Mouse (Mus musculus) limb, embryonic 10.5 days (tissue): Measurements from ENCODE around the gene Vps53. TPM values are rescaled to one million over a fixed set of nuclear protein-coding genes. Genes with fewer than 3 reads are reported as not detected.

ENCODE experiments used
- DNase-seq: peaks from one replicate; pipeline ENCODE4 v3.0.0-alpha.2; 2017; ENCODE audit warnings: low spot score
- H3K27ac ChIP-seq: fragments of 300-500 bp; sonication (generic); 2 replicates; pipeline ENCODE4 v1.5.1; 2016; ENCODE audit warnings: mild to moderate bottlenecking
- H3K27me3 ChIP-seq: fragments of 300-500 bp; sonication (generic); 2 replicates; pipeline ENCODE4 v1.6.1; 2016; ENCODE audit warnings: low read depth, mild to moderate bottlenecking; ENCODE audit not compliant: poor library complexity, severe bottlenecking
- H3K36me3 ChIP-seq: fragments of 300-500 bp; sonication (generic); 2 replicates; pipeline ENCODE4 v1.6.1; 2016; ENCODE audit warnings: mild to moderate bottlenecking, moderate library complexity
- H3K4me1 ChIP-seq: fragments of 300-500 bp; sonication (generic); 2 replicates; pipeline ENCODE4 v1.6.1; 2016
- H3K4me3 ChIP-seq: fragments of 300-500 bp; sonication (generic); 2 replicates; pipeline ENCODE4 v1.5.1; 2016; ENCODE audit warnings: mild to moderate bottlenecking, moderate library complexity
- H3K9me3 ChIP-seq: fragments of 300-500 bp; sonication (generic); replicated peaks from 2 replicates; pipeline ENCODE4 v1.6.1; 2016; ENCODE audit warnings: mild to moderate bottlenecking
- WGBS: fragments of 180-500 bp; shearing (Covaris S2); methylation state at CpG from one replicate; pipeline ENCODE4 v1.1.7; 2016; 5-methylcytosine and 5-hydroxymethylcytosine counted together
- polyA plus RNA-seq: library from polyadenylated mRNA; unstranded; fragments of >200 nt; fragmentation: Nextera tagmentation; extraction: Ambion mirVana; gene quantifications from 2 replicates; pipeline ENCODE4 v1.2.1, GENCODE M21; 2016

The Vps53 gene
- polyA plus RNA-seq, 1 experiment from 2014 or later = 36.2 TPM

- no peak for DNase-seq
- Histone ChIP-seq H3K4me1 (peaks cover 49% of the 10 kb centered on the region), H3K27me3 (no peaks in the 10 kb centered on the region), H3K27ac (no peak overlapping the region), H3K36me3 (peaks cover 41% of the 10 kb centered on the region), H3K4me3 (no peak overlapping the region), H3K9me3 (no peaks in the 10 kb centered on the region)
- 90% methylated on average over 1 of the region's 1 CpGs for WGBS
Observed at GRCm38 (mm10) chr11:76084943-76085342, 94.5 kb downstream of the Vps53 start.

GRCm38 (mm10) chr11:76083941-76084367 is 95.5 kb downstream of the Vps53 start:
- H3K4me3 ChIP-seq = no peak overlapping the region
- no peaks in the 10 kb centered on the region for H3K27me3 ChIP-seq
- H3K27ac ChIP-seq = peak overlapping the region; percentile 32
- peaks cover 49% of the 10 kb centered on the region for H3K4me1 ChIP-seq
- DNase-seq = peak; percentile 70
- H3K36me3 ChIP-seq = peaks cover 37% of the 10 kb centered on the region
- H3K9me3 ChIP-seq = no peaks in the 10 kb centered on the region
- WGBS = 21% methylated on average over 3 of the region's 3 CpGs

GRCm38 (mm10) chr11:76081048-76081640 is 98.3 kb downstream of the Vps53 start:
- Histone ChIP-seq H3K27ac (peak overlapping the region; percentile 64), H3K4me1 (peaks cover 49% of the 10 kb centered on the region), H3K27me3 (no peaks in the 10 kb centered on the region), H3K9me3 (no peaks in the 10 kb centered on the region), H3K36me3 (peaks cover 33% of the 10 kb centered on the region), H3K4me3 (no peak overlapping the region)
- DNase-seq = no peak
- 81% methylated on average over 6 of the region's 6 CpGs for WGBS

- 76% methylated on average over 2 of the region's 2 CpGs for WGBS
- Histone ChIP-seq H3K36me3 (peaks cover 33% of the 10 kb centered on the region), H3K27me3 (no peaks in the 10 kb centered on the region), H3K9me3 (no peaks in the 10 kb centered on the region), H3K4me3 (no peak overlapping the region), H3K27ac (no peak overlapping the region), H3K4me1 (peaks cover 45% of the 10 kb centered on the region)
- DNase-seq = no peak
Observed at GRCm38 (mm10) chr11:76080293-76080692, 99.2 kb downstream of the Vps53 start.

- 88% methylated on average over 6 of the region's 6 CpGs for WGBS
- no peak for DNase-seq
- Histone ChIP-seq H3K9me3 (no peaks in the 10 kb centered on the region), H3K4me3 (no peak overlapping the region), H3K36me3 (peaks cover 38% of the 10 kb centered on the region), H3K27me3 (no peaks in the 10 kb centered on the region), H3K27ac (no peak overlapping the region), H3K4me1 (peaks cover 32% of the 10 kb centered on the region)
Observed at GRCm38 (mm10) chr11:76077341-76077740, 102.1 kb downstream of the Vps53 start.

GRCm38 (mm10) chr11:76074296-76075093 is 105.0 kb downstream of the Vps53 start:
- Histone ChIP-seq H3K9me3 (no peaks in the 10 kb centered on the region), H3K27me3 (no peaks in the 10 kb centered on the region), H3K4me1 (peaks cover 21% of the 10 kb centered on the region), H3K36me3 (peaks cover 22% of the 10 kb centered on the region), H3K4me3 (no peak overlapping the region), H3K27ac (0 out of 2 replicates have a peak overlapping the region, but pooled peaks have one; percentile 1)
- WGBS = 77% methylated on average over 11 of the region's 11 CpGs
- no peak for DNase-seq

DNA sequence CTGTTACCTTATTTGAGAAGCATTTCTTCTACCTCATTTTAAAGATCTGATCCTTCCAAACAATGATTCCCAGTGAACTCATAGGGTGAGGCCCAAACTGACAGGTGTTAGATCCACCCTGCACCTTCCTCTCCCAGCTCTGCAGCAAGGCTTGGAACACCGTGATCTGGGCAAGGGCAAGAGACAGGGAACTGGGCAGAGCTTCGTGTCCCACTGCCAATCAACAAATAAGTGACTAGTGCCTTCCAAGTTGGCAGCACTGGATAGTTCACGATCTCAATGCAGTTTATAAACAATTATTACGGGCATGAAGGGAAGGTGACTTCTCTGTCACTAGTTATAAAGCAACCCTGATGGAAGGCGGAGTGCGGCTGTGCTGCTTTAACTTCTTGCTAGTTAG is 109.6 kb downstream of the Vps53 start:
- Histone ChIP-seq H3K27ac (no peak overlapping the region), H3K36me3 (peaks cover 15% of the 10 kb centered on the region), H3K9me3 (no peaks in the 10 kb centered on the region), H3K4me1 (peaks cover 26% of the 10 kb centered on the region), H3K4me3 (no peak overlapping the region), H3K27me3 (no peaks in the 10 kb centered on the region)
- 94% methylated on average over 6 of the region's 6 CpGs for WGBS
- no peak for DNase-seq

- no peak overlapping the region for H3K4me3 ChIP-seq
- no peak for DNase-seq
- WGBS = 90% methylated on average over 15 of the region's 15 CpGs
- no peak overlapping the region for H3K27ac ChIP-seq
- no peaks in the 10 kb centered on the region for H3K27me3 ChIP-seq
- no peaks in the 10 kb centered on the region for H3K9me3 ChIP-seq
- H3K36me3 ChIP-seq = peaks cover 14% of the 10 kb centered on the region
- H3K4me1 ChIP-seq = peaks cover 17% of the 10 kb centered on the region
Observed at GRCm38 (mm10) chr11:76066563-76067156, 112.8 kb downstream of the Vps53 start.

DNA sequence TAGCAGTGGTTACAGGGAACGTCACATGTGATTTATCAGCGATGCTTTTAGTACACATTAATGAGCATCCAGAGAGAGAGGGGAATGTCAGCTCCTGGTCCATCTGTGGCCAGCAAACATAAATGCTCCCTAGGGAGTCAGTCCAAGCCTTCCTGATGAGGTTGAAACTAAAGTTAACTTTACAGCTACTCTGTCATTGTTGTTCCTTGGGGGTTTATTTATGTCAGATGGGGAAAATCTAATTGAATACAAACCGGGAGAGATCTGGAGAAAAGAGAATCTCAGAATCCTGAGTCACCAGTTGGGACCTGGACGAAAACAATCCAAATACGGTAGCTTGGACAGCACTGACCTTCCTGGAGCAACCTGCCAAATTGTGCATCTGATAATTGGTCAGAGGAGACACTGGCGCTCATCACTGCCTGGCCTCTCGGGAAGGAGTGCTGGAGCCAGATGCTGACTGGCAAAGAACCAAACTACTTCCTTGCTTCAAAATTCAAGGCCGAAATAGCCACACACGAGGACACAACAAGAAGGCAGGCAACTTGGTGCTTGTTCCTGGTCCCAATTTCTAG is 113.8 kb downstream of the Vps53 start:
- H3K27ac ChIP-seq = no peak overlapping the region
- peaks cover 14% of the 10 kb centered on the region; the same call in 1 of the 2 replicates for H3K36me3 ChIP-seq
- H3K27me3 ChIP-seq = no peaks in the 10 kb centered on the region
- DNase-seq = no peak
- H3K9me3 ChIP-seq = no peaks in the 10 kb centered on the region
- WGBS = 79% methylated on average over 9 of the region's 9 CpGs
- no peak overlapping the region for H3K4me3 ChIP-seq
- H3K4me1 ChIP-seq = peaks cover 20% of the 10 kb centered on the region

DNA sequence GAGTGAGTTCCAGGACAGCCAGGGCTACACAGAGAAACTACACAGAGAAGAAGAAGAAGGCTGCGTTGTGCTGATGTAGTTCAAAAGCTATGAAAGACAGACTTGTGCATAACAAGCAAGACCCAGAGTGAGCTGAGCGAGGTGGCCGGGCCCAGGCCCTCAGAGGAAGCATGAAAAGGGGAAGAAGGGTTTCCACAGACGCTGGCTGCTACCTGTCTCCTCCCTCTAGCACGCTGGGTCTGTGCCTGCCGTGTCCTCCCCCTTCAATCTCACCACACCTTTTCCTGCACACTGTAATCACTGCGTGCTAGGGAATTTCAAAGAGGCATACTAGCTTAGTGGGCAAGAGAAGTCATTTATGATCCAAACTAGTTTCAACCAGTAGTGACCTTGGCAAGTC is 115.0 kb downstream of the Vps53 start:
- 89% methylated on average over 7 of the region's 7 CpGs for WGBS
- Histone ChIP-seq H3K9me3 (no peaks in the 10 kb centered on the region), H3K4me3 (no peak overlapping the region), H3K27me3 (no peaks in the 10 kb centered on the region), H3K36me3 (peaks cover 14% of the 10 kb centered on the region; the same call in 1 of the 2 replicates), H3K27ac (no peak overlapping the region), H3K4me1 (peaks cover 26% of the 10 kb centered on the region)
- DNase-seq = no peak

DNA sequence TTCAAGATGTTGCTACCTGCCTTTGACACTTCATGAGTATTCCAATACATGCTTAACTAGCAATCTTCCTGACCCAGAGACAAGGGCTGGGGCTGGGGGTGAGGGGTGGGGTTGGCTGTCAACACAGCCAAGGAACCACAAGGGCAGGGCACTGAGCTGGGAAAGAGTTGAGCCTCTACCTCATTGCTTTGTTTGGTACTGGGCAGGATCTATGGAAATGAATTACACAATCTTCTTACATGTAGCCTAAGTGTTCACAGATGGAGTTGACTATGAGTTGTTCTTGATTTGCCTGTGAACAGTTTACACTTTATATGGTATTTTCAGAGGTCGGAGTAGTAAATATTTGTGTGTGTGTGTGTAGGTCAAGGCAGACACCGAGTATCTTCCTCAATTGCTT is 118.5 kb downstream of the Vps53 start:
- peaks cover 11% of the 10 kb centered on the region; the same call in 1 of the 2 replicates for H3K36me3 ChIP-seq
- H3K4me1 ChIP-seq = peaks cover 29% of the 10 kb centered on the region
- H3K9me3 ChIP-seq = no peaks in the 10 kb centered on the region
- WGBS = 91% methylated on average over 2 of the region's 2 CpGs
- H3K27ac ChIP-seq = peak overlapping the region; percentile 75
- no peak overlapping the region for H3K4me3 ChIP-seq
- DNase-seq = no peak
- no peaks in the 10 kb centered on the region for H3K27me3 ChIP-seq

DNA sequence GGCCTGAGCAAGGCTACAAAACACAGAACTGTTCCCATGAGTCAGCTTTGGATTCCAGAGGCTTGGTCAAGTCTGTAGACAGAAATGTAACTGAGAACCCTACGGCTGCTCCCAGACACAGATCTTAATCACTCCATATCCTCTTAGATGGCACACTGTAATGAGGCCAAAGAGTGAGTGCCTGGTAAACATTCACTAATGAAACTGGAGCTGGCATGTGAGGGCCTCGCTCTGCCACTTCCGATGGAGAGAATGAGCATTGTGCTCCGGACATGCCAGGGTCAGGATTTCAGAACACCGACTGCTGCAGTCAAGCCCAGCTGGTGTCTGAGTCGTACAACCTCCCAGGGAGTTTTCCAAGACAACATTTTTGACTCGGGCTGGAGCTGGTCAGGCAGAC is 119.5 kb downstream of the Vps53 start:
- WGBS = 73% methylated on average over 7 of the region's 7 CpGs
- no peak overlapping the region for H3K4me3 ChIP-seq

GRCm38 (mm10) chr11:76056487-76056886 is 123.0 kb downstream of the Vps53 start:
- Histone ChIP-seq H3K27ac (no peak overlapping the region), H3K27me3 (no peaks in the 10 kb centered on the region), H3K4me1 (peaks cover 19% of the 10 kb centered on the region), H3K9me3 (no peaks in the 10 kb centered on the region), H3K4me3 (no peak overlapping the region), H3K36me3 (peaks cover 6% of the 10 kb centered on the region; the same call in 1 of the 2 replicates)
- WGBS = 23% methylated on average over 3 of the region's 3 CpGs
- DNase-seq = no peak

More for the DNA sequence above, 119.5 kb downstream of the Vps53 start:
- H3K4me1 ChIP-seq = peaks cover 20% of the 10 kb centered on the region
- DNase-seq = no peak
- peak overlapping the region; percentile 75 for H3K27ac ChIP-seq
- H3K9me3 ChIP-seq = no peaks in the 10 kb centered on the region
- H3K36me3 ChIP-seq = peaks cover 14% of the 10 kb centered on the region
- H3K27me3 ChIP-seq = no peaks in the 10 kb centered on the region
